Mouse (Mus musculus) CD8-positive naive resting alpha-beta T cell, adult 2 months (primary cell): ENCODE results near the gene Abhd16a.
A peak's percentile ranks its signal among the peaks of the same experiment; 100 is the strongest.

Source experiments
- DNase-seq, 2 experiments: peaks; one replicate each; pipeline ENCODE4 v3.0.0; 2022; ENCODE audit warnings: low read depth in 2 of 2, low spot score in 2 of 2

Abhd16a gene

GRCm38 (mm10) chr17:35088825-35089644 lies at the start of gene Abhd16a:
Abhd16a (plus strand) TSS chr17:35089263.
- DNase-seq = peak; percentile 85 to 92

GRCm38 (mm10) chr17:35043794-35044193 lies 45.3 kb upstream of the Abhd16a start:
- no peak for DNase-seq

- DNase-seq = no peak
These were observed 43.9 kb upstream of the Abhd16a start for GRCm38 (mm10) chr17:35044904-35045806.

GRCm38 (mm10) chr17:35045807-35046680 lies 43.0 kb upstream of the Abhd16a start:
- peak in 1 of 2 experiments; percentile 25 for DNase-seq

- DNase-seq = peak; percentile 86 to 94
These were observed 42.2 kb upstream of the Abhd16a start, which contains the start of gene Msh5 for GRCm38 (mm10) chr17:35046681-35047455. Msh5 (minus strand) TSS chr17:35046745.

- DNase-seq = no peak
These were observed 41.4 kb upstream of the Abhd16a start for GRCm38 (mm10) chr17:35047688-35048087.

- DNase-seq = no peak
These were observed 40.7 kb upstream of the Abhd16a start for GRCm38 (mm10) chr17:35048149-35048931.

- no peak for DNase-seq
These were observed 40.1 kb upstream of the Abhd16a start for GRCm38 (mm10) chr17:35048932-35049440.

GRCm38 (mm10) chr17:35049561-35050016 lies 39.5 kb upstream of the Abhd16a start, which contains the start of gene Clic1:
Clic1 (plus strand) TSS chr17:35049966.
- DNase-seq = no peak

GRCm38 (mm10) chr17:35050126-35050750 lies 38.8 kb upstream of the Abhd16a start:
- peak; percentile 34 to 58 for DNase-seq

GRCm38 (mm10) chr17:35051156-35052086 lies 37.6 kb upstream of the Abhd16a start:
- peak; percentile 58 to 69 for DNase-seq

GRCm38 (mm10) chr17:35052271-35052798 lies 36.7 kb upstream of the Abhd16a start:
- DNase-seq = no peak

- DNase-seq = no peak
These were observed 33.2 kb upstream of the Abhd16a start for GRCm38 (mm10) chr17:35055691-35056495.

GRCm38 (mm10) chr17:35057090-35057489 lies 32.0 kb upstream of the Abhd16a start:
- DNase-seq = no peak

- no peak for DNase-seq
These were observed 30.7 kb upstream of the Abhd16a start for GRCm38 (mm10) chr17:35058316-35058715.
